Mouse (Mus musculus): Measurements from ENCODE around the gene Art3. TPM values are rescaled to one million over a fixed set of nuclear protein-coding genes. Genes with fewer than 3 reads are reported as not detected.

The Art3 gene
- polyA plus RNA-seq, 1 experiment from 2014 or later, result 92.4 TPM

- no peaks in the 10 kb centered on the region for H3K9me3 ChIP-seq (replicated peaks; ENCODE audit: control insufficient read depth, low read length)
- no peak overlapping the region for H3K27ac ChIP-seq (ENCODE audit: low read length)
- no peak overlapping the region for H3K9ac ChIP-seq (ENCODE audit: low read length)
- no peak overlapping the region for H3K4me3 ChIP-seq (ENCODE audit: low read length)
- H3K36me3 ChIP-seq (ENCODE audit: control insufficient read depth, insufficient read depth), result peaks cover 13% of the 10 kb centered on the region
- H3K4me1 ChIP-seq (ENCODE audit: control insufficient read depth, insufficient read depth, low read length), result 0 out of 2 replicates have a peak, but pooled peaks cover 3% of the 10 kb centered on the region
- no peak for ATAC-seq (replicated peaks; ENCODE audit: extremely low read depth, insufficient read depth, low FRiP score)
- no peak overlapping the region for H3K4me2 ChIP-seq (ENCODE audit: low read depth, low read length)
- WGBS, result 15% methylated on average over 5 of the region's 5 CpGs
- H3K27me3 ChIP-seq (ENCODE audit: control insufficient read depth, insufficient read depth, low read length), result no peaks in the 10 kb centered on the region
Observed at GRCm38 (mm10) chr5:92461321-92461720, 129.7 kb downstream of the Art3 start.

Small RNA genes within 50 kb of the gene (microRNA-seq; reads per million reads assigned to microRNA genes)
- gene Mir6415, result not detected

Other genes with a start within 250 kb of the Art3 start
- gene G3bp2, start 248.1 kb upstream of the Art3 start, polyA plus RNA-seq (2015; fragmentation: Nextera tagmentation; extraction: Ambion mirVana), result 122 and 125 TPM in 2 replicates
- 28.4 and 31.0 TPM in 2 replicates for gene Uso1, start 193.9 kb upstream of the Art3 start, polyA plus RNA-seq (2015; fragmentation: Nextera tagmentation; extraction: Ambion mirVana)
- gene U90926, start 116.4 kb upstream of the Art3 start, polyA plus RNA-seq (2015; fragmentation: Nextera tagmentation; extraction: Ambion mirVana), result not detected in 2 replicates
- 0.15 TPM in 1 of 2 replicates, not detected in the other for gene Ppef2, start 75.5 kb upstream of the Art3 start, polyA plus RNA-seq (2015; fragmentation: Nextera tagmentation; extraction: Ambion mirVana)
- gene Naaa, start 53.7 kb upstream of the Art3 start, polyA plus RNA-seq (2015; fragmentation: Nextera tagmentation; extraction: Ambion mirVana), result 8.4 and 9.3 TPM in 2 replicates
- 22.0 and 22.2 TPM in 2 replicates for gene Sdad1, start 21.3 kb upstream of the Art3 start, polyA plus RNA-seq (2015; fragmentation: Nextera tagmentation; extraction: Ambion mirVana)
- gene Cxcl9, start 3.7 kb upstream of the Art3 start, polyA plus RNA-seq (2015; fragmentation: Nextera tagmentation; extraction: Ambion mirVana), result 0.21 and 0.37 TPM in 2 replicates
- 5.5 and 16.5 TPM in 2 replicates for gene Cxcl10, start 17.1 kb downstream of the Art3 start, polyA plus RNA-seq (2015; fragmentation: Nextera tagmentation; extraction: Ambion mirVana)
- gene Nup54, start 103.4 kb downstream of the Art3 start, polyA plus RNA-seq (2015; fragmentation: Nextera tagmentation; extraction: Ambion mirVana), result 37.2 and 38.8 TPM in 2 replicates
- gene Scarb2, start 175.0 kb downstream of the Art3 start, polyA plus RNA-seq (2015; fragmentation: Nextera tagmentation; extraction: Ambion mirVana), result 18.3 and 18.7 TPM in 2 replicates
- 0.56 and 0.72 TPM in 2 replicates for gene Fam47e, start 223.2 kb downstream of the Art3 start, polyA plus RNA-seq (2015; fragmentation: Nextera tagmentation; extraction: Ambion mirVana)

All from heart, embryonic 16.5 days (tissue).